Mouse (Mus musculus): ENCODE measurements around the gene Mbd4. TPM values are rescaled to one million over a fixed set of nuclear protein-coding genes. Genes with fewer than 3 reads are reported as not detected.

The Mbd4 gene
- polyA plus RNA-seq, 2 experiments: 13.0 to 18.8 TPM

- Histone ChIP-seq H3K27ac (replicated peaks; ENCODE audit: low read depth, low read length) (no peak overlapping the region), H3K4me2 (replicated peaks; ENCODE audit: low read depth, low read length, severe bottlenecking) (no peak overlapping the region), H3K4me3 (replicated peaks; ENCODE audit: low read length) (no peak overlapping the region), H3K27me3 (ENCODE audit: control insufficient read depth, insufficient read depth, low read length) (no peaks in the 10 kb centered on the region), H3K4me1 (ENCODE audit: control insufficient read depth, insufficient read depth, low read length) (peaks cover 6% of the 10 kb centered on the region; the same call in 1 of the 2 replicates), H3K9ac (ENCODE audit: low read depth, low read length, severe bottlenecking) (no peak overlapping the region; the same call in 1 of the 2 replicates), H3K36me3 (ENCODE audit: control insufficient read depth, insufficient read depth, low read length) (peaks cover 67% of the 10 kb centered on the region), H3K9me3 (ENCODE audit: control insufficient read depth, low read length) (peaks cover 6% of the 10 kb centered on the region; the same call in 1 of the 2 replicates)
- DNase-seq (ENCODE audit: low spot score) (no peak), ATAC-seq (ENCODE audit: low FRiP score, low read depth) (no peak)
- TF ChIP-seq POLR2A (IDR thresholded peaks at IDR 0.05; ENCODE audit: borderline replicate concordance, extremely low read depth, insufficient read depth, insufficient read length): no peak
- 82% methylated on average over 8 of the region's 8 CpGs for WGBS
Observed at GRCm38 (mm10) chr6:115890601-115891000, 37.4 kb upstream of the Mbd4 start.

- ATAC-seq (ENCODE audit: low FRiP score, low read depth): no peak
- peaks cover 6% of the 10 kb centered on the region; the same call in 1 of the 2 replicates for H3K4me1 ChIP-seq (ENCODE audit: control insufficient read depth, insufficient read depth, low read length)
- 93% methylated on average over 3 of the region's 3 CpGs for WGBS
- no peak overlapping the region for H3K4me3 ChIP-seq (replicated peaks; ENCODE audit: low read length)
- no peak for TF ChIP-seq POLR2A (IDR thresholded peaks at IDR 0.05; ENCODE audit: borderline replicate concordance, extremely low read depth, insufficient read depth, insufficient read length)
- no peak overlapping the region for H3K4me2 ChIP-seq (replicated peaks; ENCODE audit: low read depth, low read length, severe bottlenecking)
- peaks cover 62% of the 10 kb centered on the region for H3K36me3 ChIP-seq (ENCODE audit: control insufficient read depth, insufficient read depth, low read length)
- no peak for DNase-seq (ENCODE audit: low spot score)
- peaks cover 6% of the 10 kb centered on the region; the same call in 1 of the 2 replicates for H3K9me3 ChIP-seq (ENCODE audit: control insufficient read depth, low read length)
- H3K27me3 ChIP-seq (ENCODE audit: control insufficient read depth, insufficient read depth, low read length): no peaks in the 10 kb centered on the region
- H3K9ac ChIP-seq (ENCODE audit: low read depth, low read length, severe bottlenecking): no peak overlapping the region
- H3K27ac ChIP-seq (replicated peaks; ENCODE audit: low read depth, low read length): no peak overlapping the region
Observed at GRCm38 (mm10) chr6:115888296-115888695, 35.1 kb upstream of the Mbd4 start.

- H3K27ac ChIP-seq (replicated peaks; ENCODE audit: low read depth, low read length): no peak overlapping the region
- no peak overlapping the region for H3K9ac ChIP-seq (ENCODE audit: low read depth, low read length, severe bottlenecking)
- no peaks in the 10 kb centered on the region for H3K27me3 ChIP-seq (ENCODE audit: control insufficient read depth, insufficient read depth, low read length)
- peaks cover 6% of the 10 kb centered on the region; the same call in 1 of the 2 replicates for H3K9me3 ChIP-seq (ENCODE audit: control insufficient read depth, low read length)
- no peak for TF ChIP-seq POLR2A (IDR thresholded peaks at IDR 0.05; ENCODE audit: borderline replicate concordance, extremely low read depth, insufficient read depth, insufficient read length)
- H3K4me1 ChIP-seq (ENCODE audit: control insufficient read depth, insufficient read depth, low read length): peaks cover 6% of the 10 kb centered on the region; the same call in 1 of the 2 replicates
- 73% methylated on average over 4 of the region's 4 CpGs for WGBS
- H3K4me3 ChIP-seq (replicated peaks; ENCODE audit: low read length): no peak overlapping the region
- DNase-seq (ENCODE audit: low spot score) (no peak), ATAC-seq (ENCODE audit: low FRiP score, low read depth) (no peak)
- H3K36me3 ChIP-seq (ENCODE audit: control insufficient read depth, insufficient read depth, low read length): peaks cover 59% of the 10 kb centered on the region
- no peak overlapping the region for H3K4me2 ChIP-seq (replicated peaks; ENCODE audit: low read depth, low read length, severe bottlenecking)
Observed at GRCm38 (mm10) chr6:115886894-115887293, 33.7 kb upstream of the Mbd4 start.

- Histone ChIP-seq H3K4me3 (replicated peaks; ENCODE audit: low read length) (no peak overlapping the region), H3K9me3 (ENCODE audit: control insufficient read depth, low read length) (peaks cover 6% of the 10 kb centered on the region; the same call in 1 of the 2 replicates), H3K4me1 (ENCODE audit: control insufficient read depth, insufficient read depth, low read length) (no peaks in the 10 kb centered on the region), H3K36me3 (ENCODE audit: control insufficient read depth, insufficient read depth, low read length) (peaks cover 48% of the 10 kb centered on the region), H3K27me3 (ENCODE audit: control insufficient read depth, insufficient read depth, low read length) (no peaks in the 10 kb centered on the region), H3K9ac (ENCODE audit: low read depth, low read length, severe bottlenecking) (no peak overlapping the region), H3K27ac (replicated peaks; ENCODE audit: low read depth, low read length) (no peak overlapping the region), H3K4me2 (replicated peaks; ENCODE audit: low read depth, low read length, severe bottlenecking) (no peak overlapping the region)
- DNase-seq (ENCODE audit: low spot score) (no peak), ATAC-seq (ENCODE audit: low FRiP score, low read depth) (no peak)
- TF ChIP-seq POLR2A (IDR thresholded peaks at IDR 0.05; ENCODE audit: borderline replicate concordance, extremely low read depth, insufficient read depth, insufficient read length): no peak
Observed at GRCm38 (mm10) chr6:115884018-115884417, 30.8 kb upstream of the Mbd4 start.

GRCm38 (mm10) chr6:115880751-115881150 is 27.6 kb upstream of the Mbd4 start:
- no peak overlapping the region for H3K4me3 ChIP-seq (replicated peaks; ENCODE audit: low read length)
- no peak for TF ChIP-seq POLR2A (IDR thresholded peaks at IDR 0.05; ENCODE audit: borderline replicate concordance, extremely low read depth, insufficient read depth, insufficient read length)
- H3K4me2 ChIP-seq (replicated peaks; ENCODE audit: low read depth, low read length, severe bottlenecking): no peak overlapping the region
- H3K4me1 ChIP-seq (ENCODE audit: control insufficient read depth, insufficient read depth, low read length): no peaks in the 10 kb centered on the region
- DNase-seq (ENCODE audit: low spot score) (no peak), ATAC-seq (ENCODE audit: low FRiP score, low read depth) (no peak)
- H3K36me3 ChIP-seq (ENCODE audit: control insufficient read depth, insufficient read depth, low read length): peaks cover 33% of the 10 kb centered on the region
- WGBS: 82% methylated on average over 8 of the region's 8 CpGs
- no peaks in the 10 kb centered on the region for H3K27me3 ChIP-seq (ENCODE audit: control insufficient read depth, insufficient read depth, low read length)
- no peaks in the 10 kb centered on the region for H3K9me3 ChIP-seq (ENCODE audit: control insufficient read depth, low read length)
- H3K9ac ChIP-seq (ENCODE audit: low read depth, low read length, severe bottlenecking): no peak overlapping the region
- no peak overlapping the region for H3K27ac ChIP-seq (replicated peaks; ENCODE audit: low read depth, low read length)

- WGBS: 80% methylated on average over 6 of the region's 6 CpGs
- H3K9ac ChIP-seq (ENCODE audit: low read depth, low read length, severe bottlenecking): no peak overlapping the region
- H3K27me3 ChIP-seq (ENCODE audit: control insufficient read depth, insufficient read depth, low read length): no peaks in the 10 kb centered on the region
- H3K36me3 ChIP-seq (ENCODE audit: control insufficient read depth, insufficient read depth, low read length): peaks cover 30% of the 10 kb centered on the region
- DNase-seq (ENCODE audit: low spot score): no peak
- ATAC-seq (ENCODE audit: low FRiP score, low read depth): no peak
- no peak overlapping the region for H3K4me3 ChIP-seq (replicated peaks; ENCODE audit: low read length)
- no peak for TF ChIP-seq POLR2A (IDR thresholded peaks at IDR 0.05; ENCODE audit: borderline replicate concordance, extremely low read depth, insufficient read depth, insufficient read length)
- H3K27ac ChIP-seq (replicated peaks; ENCODE audit: low read depth, low read length): no peak overlapping the region
- H3K4me2 ChIP-seq (replicated peaks; ENCODE audit: low read depth, low read length, severe bottlenecking): no peak overlapping the region
- H3K4me1 ChIP-seq (ENCODE audit: control insufficient read depth, insufficient read depth, low read length): no peaks in the 10 kb centered on the region
- H3K9me3 ChIP-seq (ENCODE audit: control insufficient read depth, low read length): no peaks in the 10 kb centered on the region
Observed at GRCm38 (mm10) chr6:115879736-115880135, 26.6 kb upstream of the Mbd4 start.

All from limb, embryonic 14.5 days (tissue).